Mouse (Mus musculus) cerebellum, adult 9-10 months (tissue): ENCODE measurements around the gene Arhgef7.

Experiments used
- DNase-seq: peaks from one replicate; pipeline ENCODE4 v3.0.0; 2022

Gene Arhgef7

DNA sequence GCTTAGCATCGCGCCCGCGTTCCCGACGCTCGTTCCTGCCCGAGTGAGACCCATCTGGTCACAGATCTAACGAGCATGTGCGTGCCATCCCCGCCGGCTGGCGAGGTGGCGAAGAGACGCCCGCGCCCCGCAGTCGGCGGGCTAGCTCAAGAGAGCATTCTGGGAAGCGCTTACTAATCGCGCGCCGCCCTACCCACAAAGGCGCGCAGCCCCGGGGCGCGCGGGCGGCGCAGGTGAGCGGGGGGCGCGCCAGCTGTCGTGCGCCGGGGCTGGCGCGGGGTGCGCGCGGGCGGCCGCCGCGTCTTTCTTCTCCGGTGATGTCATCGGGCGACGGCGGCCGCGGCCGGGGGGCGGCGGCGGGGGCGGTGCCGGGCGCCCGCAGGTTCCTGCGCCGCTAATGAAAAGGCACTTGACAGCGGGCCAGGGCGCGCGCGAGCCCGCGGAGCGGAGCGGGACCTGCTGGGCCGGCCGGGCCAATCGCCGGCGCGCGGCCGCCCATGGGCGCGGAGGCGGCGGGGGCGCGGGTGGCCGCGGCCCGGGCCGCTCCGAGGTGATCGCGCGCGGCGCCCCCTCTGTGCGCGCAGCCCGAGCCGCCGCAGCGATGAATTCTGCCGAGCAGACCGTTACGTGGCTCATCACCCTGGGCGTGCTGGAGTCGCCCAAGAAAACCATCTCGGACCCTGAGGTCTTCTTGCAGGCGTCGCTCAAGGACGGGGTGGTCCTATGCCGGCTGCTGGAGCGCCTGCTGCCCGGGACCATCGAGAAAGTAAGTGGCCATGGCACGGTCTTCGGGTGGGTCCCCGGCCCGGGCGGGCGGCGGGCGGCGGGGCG, at the start of gene Arhgef7:
Gene Arhgef7 (plus strand): TSS at position 71 of the 831 bp plus-strand sequence.
- peak; percentile 84 for DNase-seq

GRCm38 (mm10) chr8:11684558-11684957, 43.0 kb upstream of the Arhgef7 start:
- DNase-seq = no peak

- DNase-seq = no peak
Observed at GRCm38 (mm10) chr8:11687251-11687650, 40.3 kb upstream of the Arhgef7 start.

GRCm38 (mm10) chr8:11689945-11690344, 37.6 kb upstream of the Arhgef7 start:
- no peak for DNase-seq

- DNase-seq = no peak
Observed at GRCm38 (mm10) chr8:11691284-11691683, 36.2 kb upstream of the Arhgef7 start.

DNA sequence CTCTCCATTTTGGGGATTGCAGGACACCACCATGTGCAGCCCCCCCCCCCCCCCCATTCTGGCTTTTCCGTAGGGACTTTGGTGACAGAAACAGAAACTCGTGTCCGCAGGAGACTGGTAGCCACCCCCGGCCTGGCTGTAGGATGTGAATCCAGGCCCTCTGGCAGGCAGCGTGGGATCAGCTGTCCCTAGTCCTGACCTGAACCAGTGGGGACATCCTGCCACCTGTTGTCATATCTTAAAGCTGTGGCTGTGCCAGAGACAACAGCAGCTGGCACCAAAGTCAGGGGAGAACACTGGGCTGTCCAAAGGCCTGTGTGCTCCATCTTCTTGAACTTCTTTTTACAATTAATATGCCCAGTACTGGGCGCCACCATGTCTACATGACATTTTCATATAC, 35.8 kb upstream of the Arhgef7 start:
- no peak for DNase-seq

DNA sequence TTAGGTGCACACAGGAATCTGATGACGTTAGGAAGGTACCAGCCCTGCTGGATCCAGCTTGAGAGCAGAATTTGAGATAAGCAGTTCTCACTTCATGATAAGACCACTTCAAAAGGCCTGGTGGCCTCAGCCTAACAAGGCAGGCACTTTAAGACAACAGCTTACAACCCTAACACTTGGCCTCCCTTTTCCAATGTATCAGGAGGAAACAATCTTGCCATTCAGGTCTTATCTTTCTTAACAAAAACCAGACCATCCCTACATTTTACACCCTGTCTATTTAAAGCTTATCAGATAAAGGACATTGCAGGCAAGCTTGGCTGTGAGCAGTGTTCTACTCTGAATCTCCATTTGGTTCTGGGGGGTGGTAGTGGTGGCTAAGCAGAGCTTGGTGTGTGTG, 35.1 kb upstream of the Arhgef7 start:
- DNase-seq = no peak

DNA sequence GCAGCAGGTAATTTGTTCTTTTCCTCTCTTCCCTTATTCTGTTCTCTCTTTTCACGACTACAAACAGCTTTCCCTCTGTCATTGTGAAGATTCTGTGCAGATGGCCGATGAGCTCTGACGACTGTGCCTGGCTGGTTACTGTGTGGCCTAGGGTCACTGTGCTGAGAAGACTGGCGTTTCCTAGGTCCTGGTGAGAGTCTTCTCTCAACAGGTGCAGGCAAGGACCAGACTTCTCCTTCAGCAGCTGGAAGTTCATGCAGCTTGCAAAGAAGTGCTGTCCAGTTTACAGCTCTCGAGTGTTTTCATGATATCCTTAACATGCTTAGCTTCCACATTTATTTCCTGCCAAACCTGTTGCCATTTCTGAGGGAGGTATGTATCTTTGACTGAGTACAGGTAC, 33.5 kb upstream of the Arhgef7 start:
- DNase-seq = no peak

- no peak for DNase-seq
Observed at GRCm38 (mm10) chr8:11696176-11696575, 31.3 kb upstream of the Arhgef7 start.

DNA sequence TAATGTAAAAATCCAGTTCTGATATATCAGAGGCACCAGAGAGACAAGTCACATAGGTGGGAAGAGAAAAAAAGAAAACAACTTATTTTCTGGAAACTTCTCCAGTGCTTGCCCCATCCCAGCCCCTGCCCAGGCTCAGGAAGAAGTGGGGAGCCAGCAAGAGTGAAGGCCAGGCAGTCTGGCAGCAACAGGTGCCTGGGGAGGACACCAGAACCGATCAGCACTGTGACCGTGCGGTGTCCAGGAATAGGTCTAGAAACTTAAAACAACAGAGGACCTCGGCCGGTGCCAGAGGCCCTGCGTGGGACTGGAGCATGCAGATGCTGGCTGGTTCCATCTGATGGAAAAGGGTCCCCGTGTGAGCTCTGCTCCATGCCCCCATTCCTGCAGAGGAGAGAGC, 30.1 kb upstream of the Arhgef7 start:
- no peak for DNase-seq

DNA sequence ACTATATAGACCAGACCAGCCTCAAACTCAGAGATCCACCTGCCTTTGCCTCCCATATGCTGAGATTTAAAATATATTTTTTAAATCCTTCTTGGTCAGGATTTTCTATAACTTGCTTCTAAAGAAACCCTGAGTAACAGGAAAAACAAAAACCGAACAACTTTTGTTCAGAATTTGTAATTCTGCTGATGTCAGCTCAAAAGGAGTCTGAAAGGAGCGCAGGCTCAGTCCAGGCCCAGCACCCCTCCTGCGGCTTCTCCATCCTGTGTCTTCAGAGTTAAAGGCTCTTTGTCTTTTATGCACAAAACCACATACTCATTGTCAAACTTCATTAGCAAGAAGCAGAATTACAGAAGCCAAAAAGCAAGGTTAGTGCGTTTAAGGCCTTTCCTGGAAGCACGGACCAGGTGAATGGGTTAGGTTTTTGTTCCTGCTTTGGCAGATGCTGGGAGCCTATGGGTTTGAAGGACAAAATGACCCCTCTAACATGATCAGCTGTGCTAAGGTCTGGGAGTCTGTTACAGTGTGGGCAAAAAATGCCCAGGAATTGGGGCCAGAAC, 28.0 kb upstream of the Arhgef7 start:
- no peak for DNase-seq

DNA sequence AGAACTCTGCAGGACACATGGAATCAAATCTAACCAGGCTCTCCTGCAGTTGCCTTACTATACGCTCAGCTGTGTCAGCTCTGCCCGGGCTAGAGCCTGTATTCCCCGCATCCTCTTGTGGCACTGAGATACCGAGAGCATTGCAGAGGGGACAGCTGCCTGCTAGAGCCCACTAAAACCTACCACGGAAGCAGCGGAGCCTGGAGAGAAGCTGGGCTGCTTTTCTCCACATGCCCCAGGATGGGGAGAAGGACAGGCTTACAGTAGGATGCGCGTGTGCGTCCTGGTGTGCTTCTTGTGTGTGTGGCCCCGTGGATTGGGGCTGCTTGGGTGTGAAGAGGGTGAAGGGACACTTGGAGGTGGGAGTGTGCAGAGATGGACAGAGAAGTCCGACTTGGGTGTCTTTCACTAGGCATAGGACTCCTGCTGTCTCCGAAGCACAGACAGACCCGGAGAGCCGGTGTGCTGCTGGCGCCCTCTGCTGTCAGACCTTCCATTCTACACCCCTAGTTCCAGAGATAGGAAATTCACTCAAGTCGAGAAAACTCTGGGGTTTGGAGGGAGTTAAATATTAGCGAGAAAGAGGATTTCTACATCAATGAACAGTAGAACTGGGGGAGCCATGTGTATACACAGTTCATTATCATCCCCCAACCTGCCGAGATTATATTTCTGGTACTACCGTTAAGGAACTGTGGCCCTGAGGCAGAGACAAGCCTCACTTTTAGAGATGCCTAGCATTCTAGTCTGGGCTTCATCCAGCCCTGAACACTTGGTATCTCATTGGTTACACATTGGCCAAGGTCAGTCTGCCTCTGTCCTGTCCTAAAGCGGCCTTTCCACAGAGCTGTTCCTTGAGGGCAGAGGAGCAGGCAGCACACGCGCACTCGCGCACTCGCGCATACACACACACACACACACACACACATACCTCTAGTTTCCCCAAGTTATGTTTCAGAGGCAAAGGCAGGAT, 27.2 kb upstream of the Arhgef7 start:
- peak; percentile 78 for DNase-seq

GRCm38 (mm10) chr8:11701033-11701362, 26.5 kb upstream of the Arhgef7 start, which contains the start of gene 1700016D06Rik:
TSS of gene 1700016D06Rik (minus strand) at chr8:11701063.
- DNase-seq = no peak

- DNase-seq = no peak
Observed at GRCm38 (mm10) chr8:11701428-11701827, 26.1 kb upstream of the Arhgef7 start.

GRCm38 (mm10) chr8:11703789-11704188, 23.7 kb upstream of the Arhgef7 start:
- no peak for DNase-seq

- DNase-seq = no peak
Observed at GRCm38 (mm10) chr8:11704716-11705420, 22.7 kb upstream of the Arhgef7 start.

- no peak for DNase-seq
Observed at GRCm38 (mm10) chr8:11705818-11706217, 21.7 kb upstream of the Arhgef7 start.

DNA sequence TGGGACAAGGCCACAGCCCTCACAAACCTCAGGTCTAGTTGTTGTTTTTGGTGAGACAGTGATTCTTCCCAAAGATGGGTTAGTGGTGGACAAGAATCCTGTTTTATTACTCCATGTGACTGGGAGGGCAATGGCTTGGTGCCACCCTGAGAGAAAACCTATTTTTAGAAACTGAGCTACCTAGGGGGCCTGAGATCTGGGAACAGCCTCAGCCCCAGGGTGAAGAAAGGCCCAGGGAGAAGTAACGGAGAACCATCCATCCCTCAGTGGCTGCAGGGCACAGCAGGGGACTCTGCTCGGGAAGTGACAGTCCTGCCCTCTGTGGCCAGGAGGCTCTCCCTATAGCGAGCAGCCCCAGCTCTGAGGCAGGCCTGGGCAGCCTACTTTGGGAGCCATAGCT, 19.8 kb upstream of the Arhgef7 start:
- DNase-seq = no peak

DNA sequence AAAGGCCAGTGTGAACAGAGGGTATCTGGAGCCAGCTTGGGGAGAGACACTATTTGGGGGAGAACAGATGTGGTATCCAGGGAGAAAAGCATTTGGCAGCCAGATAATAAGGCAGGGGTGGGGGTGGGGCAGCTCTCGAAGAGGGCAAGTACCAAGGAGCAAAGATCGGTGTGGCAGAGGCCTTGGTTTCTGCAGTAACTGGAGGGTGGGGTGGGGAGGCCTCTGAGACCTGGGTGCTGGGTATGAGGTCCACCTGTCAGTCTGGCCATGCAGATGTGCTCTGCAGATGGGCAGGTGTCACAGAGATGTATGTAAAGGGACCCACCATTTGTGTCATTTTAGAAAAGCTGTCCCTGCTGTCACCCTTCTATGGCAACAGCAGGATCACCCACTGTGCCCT, 18.7 kb upstream of the Arhgef7 start:
- no peak for DNase-seq

GRCm38 (mm10) chr8:11709542-11709941, 18.0 kb upstream of the Arhgef7 start:
- no peak for DNase-seq

DNA sequence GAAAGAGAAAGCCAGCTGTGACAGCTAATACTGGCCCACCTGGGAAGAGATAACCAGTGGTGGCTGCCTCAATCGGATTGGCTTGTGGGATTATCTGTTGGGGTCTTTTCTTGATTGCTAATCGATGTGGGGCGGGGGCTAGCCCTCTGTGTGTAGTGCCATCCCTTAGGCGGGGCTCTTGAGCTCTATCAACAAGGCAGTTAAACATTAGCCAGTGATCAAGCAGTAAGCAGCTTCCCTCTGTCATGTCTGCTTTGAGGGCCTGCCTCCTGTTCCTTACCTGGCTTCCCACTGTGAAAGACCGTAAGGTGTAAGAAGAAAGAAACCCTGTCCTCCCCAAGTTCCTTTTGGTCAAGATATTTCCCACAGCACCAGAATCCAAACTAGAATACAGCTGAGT, 17.1 kb upstream of the Arhgef7 start:
- DNase-seq = no peak

- DNase-seq = no peak
Observed at GRCm38 (mm10) chr8:11712244-11712643, 15.3 kb upstream of the Arhgef7 start.

DNA sequence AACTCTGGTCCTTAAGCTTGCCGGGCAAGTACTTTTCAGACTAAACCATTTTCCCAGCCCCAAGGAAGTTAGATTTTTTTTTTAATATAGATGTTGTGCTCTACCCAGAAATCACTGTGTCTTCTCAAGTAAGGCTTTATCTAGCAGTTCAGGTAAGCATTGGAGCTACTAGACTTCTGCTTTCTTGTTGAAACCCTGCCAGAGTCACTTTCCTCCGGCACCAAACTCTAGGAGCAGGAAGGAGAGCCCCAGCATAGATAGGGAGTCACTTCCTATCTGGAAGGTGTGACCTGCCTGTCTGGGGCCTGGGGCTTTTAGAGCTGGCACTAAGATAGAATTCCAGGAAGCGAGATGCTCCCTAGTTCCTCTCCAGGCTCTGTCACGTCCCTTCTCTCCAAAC, 10.3 kb upstream of the Arhgef7 start:
- no peak for DNase-seq
